Mouse (Mus musculus) CH12.LX (cell line): ENCODE data around the gene Sh2d6. TPM values are rescaled to one million over a fixed set of nuclear protein-coding genes. Genes with fewer than 3 reads are reported as not detected.

Experiments
- DNase-seq: peaks from one replicate; pipeline ENCODE4 v3.0.0-alpha.2; 2013; ENCODE audit errors: extremely low read depth
- H3K27ac ChIP-seq: 2 replicates; pipeline ENCODE4 v1.5.1; 2012; ENCODE audit warnings: low read depth, mild to moderate bottlenecking, control low read depth, moderate library complexity; ENCODE audit not compliant: insufficient read depth
- H3K27me3 ChIP-seq: replicated peaks from 2 replicates; pipeline ENCODE3; 2012; ENCODE audit warnings: inconsistent platforms
- H3K36me3 ChIP-seq, 2 experiments: replicated peaks in 1 of 2; 2 replicates each; pipeline versions ENCODE3 to v1.6.1; 2012; ENCODE audit warnings: inconsistent platforms in 1 of 2, low read length in 1 of 2, mild to moderate bottlenecking in 1 of 2, mixed read lengths in 1 of 2, moderate library complexity in 1 of 2; ENCODE audit not compliant: control insufficient read depth in 1 of 2, insufficient read depth in 1 of 2
- H3K4me1 ChIP-seq, 2 experiments: 2 replicates each; pipeline ENCODE4 v1.6.1; 2012; ENCODE audit warnings: inconsistent platforms in 1 of 2, moderate library complexity in 1 of 2; ENCODE audit not compliant: insufficient read depth in 2 of 2, control insufficient read depth in 1 of 2
- H3K4me2 ChIP-seq: 2 replicates; pipeline ENCODE4 v1.6.1; 2012; ENCODE audit warnings: low read depth, mild to moderate bottlenecking, control low read depth; ENCODE audit not compliant: poor library complexity, insufficient read depth, severe bottlenecking
- H3K4me3 ChIP-seq, 3 experiments: fragments of 150-350 bp in 1 of 3; sonication (generic) in 1 of 3; replicated peaks in 1 of 3; 2 replicates each; pipeline versions ENCODE3 to v1.5.1; 2011 to 2012; ENCODE audit warnings: low read depth in 2 of 3, low read length in 2 of 3, mild to moderate bottlenecking in 2 of 3, moderate library complexity in 2 of 3, control low read depth in 1 of 3, improper control_type of control experiment in 1 of 3, inconsistent platforms in 1 of 3, mixed read lengths in 1 of 3; ENCODE audit not compliant: poor library complexity in 1 of 3
- H3K79me2 ChIP-seq: replicated peaks from 2 replicates; pipeline ENCODE4 v1.6.1; 2012; ENCODE audit warnings: mild to moderate bottlenecking, moderate library complexity; ENCODE audit not compliant: control insufficient read depth, poor library complexity, insufficient read depth, severe bottlenecking; ENCODE audit errors: extremely low read depth
- H3K9ac ChIP-seq: 2 replicates; pipeline ENCODE4 v1.6.1; 2012; ENCODE audit warnings: low read depth, mild to moderate bottlenecking, control low read depth, moderate library complexity; ENCODE audit not compliant: insufficient read depth
- H3K9me3 ChIP-seq: replicated peaks from 2 replicates; pipeline ENCODE3; 2012; ENCODE audit warnings: low read length, inconsistent platforms, mixed read lengths
- CHD1 ChIP-seq: IDR thresholded peaks from 2 replicates; pipeline ENCODE4 v1.6.1; 2012; ENCODE audit warnings: low read depth, low read length, improper control_type of control experiment, inconsistent platforms
- CHD2 ChIP-seq: IDR thresholded peaks from 2 replicates; pipeline ENCODE4 v1.6.1; 2011; ENCODE audit warnings: low read length, improper control_type of control experiment
- CTCF ChIP-seq, 2 experiments: IDR thresholded peaks in 1 of 2; conservative IDR thresholded peaks in 1 of 2; 2 replicates each; pipeline ENCODE4 v1.5.1; 2011 to 2012; ENCODE audit warnings: low read depth in 2 of 2, low read length in 2 of 2, improper control_type of control experiment in 1 of 2, inconsistent platforms in 1 of 2, mild to moderate bottlenecking in 1 of 2, moderate library complexity in 1 of 2
- E2F4 ChIP-seq: IDR thresholded peaks from 2 replicates; pipeline ENCODE4 v1.6.1; 2011; ENCODE audit warnings: low read depth, low read length, improper control_type of control experiment; ENCODE audit not compliant: insufficient replicate concordance
- EP300 ChIP-seq: IDR thresholded peaks from 2 replicates; pipeline ENCODE4 v1.6.1; 2011; ENCODE audit warnings: low read length, improper control_type of control experiment
- ETS1 ChIP-seq: conservative IDR thresholded peaks from 2 replicates; pipeline ENCODE4 v1.6.1; 2012; ENCODE audit warnings: low read depth, mild to moderate bottlenecking, inconsistent platforms, low read length, improper control_type of control experiment, moderate library complexity
- IRF4 ChIP-seq: IDR thresholded peaks from 2 replicates; pipeline ENCODE4 v1.6.1; 2014; ENCODE audit warnings: low read depth, mild to moderate bottlenecking, inconsistent platforms, low read length, improper control_type of control experiment
- JUN ChIP-seq: IDR thresholded peaks from 2 replicates; pipeline ENCODE4 v1.6.1; 2011; ENCODE audit warnings: low read depth, mild to moderate bottlenecking, low read length, improper control_type of control experiment, moderate library complexity; ENCODE audit not compliant: insufficient read depth
- KAT2A ChIP-seq: IDR thresholded peaks from 2 replicates; pipeline ENCODE4 v1.6.1; 2012; ENCODE audit warnings: low read length, improper control_type of control experiment, inconsistent platforms; ENCODE audit not compliant: insufficient replicate concordance
- MAZ ChIP-seq: IDR thresholded peaks from 2 replicates; pipeline ENCODE4 v1.6.1; 2012; ENCODE audit warnings: low read depth, mild to moderate bottlenecking, inconsistent platforms, low read length, improper control_type of control experiment, moderate library complexity
- MXI1 ChIP-seq: IDR thresholded peaks from 2 replicates; pipeline ENCODE4 v1.6.1; 2011; ENCODE audit warnings: mild to moderate bottlenecking, low read depth, low read length, improper control_type of control experiment
- NELFE ChIP-seq: IDR thresholded peaks from 2 replicates; pipeline ENCODE4 v1.6.1; 2011; ENCODE audit warnings: low read depth, low read length, improper control_type of control experiment
- NRF1 ChIP-seq: IDR thresholded peaks from 2 replicates; pipeline ENCODE4 v1.6.1; 2014; ENCODE audit warnings: low read depth, mild to moderate bottlenecking, inconsistent platforms, low read length, improper control_type of control experiment, moderate library complexity
- PAX5 ChIP-seq: IDR thresholded peaks from 2 replicates; pipeline ENCODE4 v1.6.1; 2012; ENCODE audit warnings: low read length, inconsistent platforms, mixed read lengths
- POLR2A ChIP-seq: IDR thresholded peaks from 2 replicates; pipeline ENCODE4 v1.6.1; 2011; ENCODE audit warnings: low read depth, mild to moderate bottlenecking, improper control_type of control experiment, low read length
- RAD21 ChIP-seq: IDR thresholded peaks from 2 replicates; pipeline ENCODE4 v1.6.1; 2011; ENCODE audit warnings: low read depth, mild to moderate bottlenecking, low read length, improper control_type of control experiment, moderate library complexity
- RCOR1 ChIP-seq: conservative IDR thresholded peaks from 2 replicates; pipeline ENCODE4 v1.6.1; 2012; ENCODE audit warnings: low read depth, mild to moderate bottlenecking, inconsistent platforms, low read length, improper control_type of control experiment
- UBTF ChIP-seq: IDR thresholded peaks from 2 replicates; pipeline ENCODE4 v1.6.1; 2012; ENCODE audit warnings: low read depth, mild to moderate bottlenecking, inconsistent platforms, low read length, improper control_type of control experiment, moderate library complexity
- USF1 ChIP-seq: IDR thresholded peaks from 2 replicates; pipeline ENCODE4 v1.6.1; 2014; ENCODE audit warnings: low read depth, mild to moderate bottlenecking, inconsistent platforms, low read length, improper control_type of control experiment
- ZC3H11A ChIP-seq: IDR thresholded peaks from 2 replicates; pipeline ENCODE4 v1.6.1; 2012; ENCODE audit warnings: low read depth, mild to moderate bottlenecking, inconsistent platforms, low read length, improper control_type of control experiment
- ZMIZ1 ChIP-seq: IDR thresholded peaks from 2 replicates; pipeline ENCODE4 v1.6.1; 2012; ENCODE audit warnings: low read depth, mild to moderate bottlenecking, inconsistent platforms, low read length, improper control_type of control experiment
- ZNF384 ChIP-seq: IDR thresholded peaks from 2 replicates; pipeline ENCODE4 v1.6.1; 2012; ENCODE audit warnings: low read depth, low read length, improper control_type of control experiment, inconsistent platforms
- dilution Hi-C: fragments of 300-500 bp; cut with MboI; formaldehyde crosslinking; loops from 2 replicates; pipeline ENCODE4 v1.14.3; 2020; ENCODE audit warnings: low sequenced_read_pairs; ENCODE audit not compliant: extremely low pct_unique_long_range_greater_than_20kb, extremely low pct_ligation_motif_present
- in situ Hi-C: fragments of 300-500 bp; cut with MboI; formaldehyde crosslinking; loops from 3 replicates; pipeline ENCODE4 v1.14.3; 2019; ENCODE audit warnings: low sequenced_read_pairs, low pct_ligation_motif_present, low pct_unique_long_range_greater_than_20kb, mixed read lengths
- polyA plus RNA-seq: library from polyadenylated mRNA; unstranded; fragments of >175 nt; gene quantifications from 2 replicates; pipeline ENCODE4 v1.2.1, GENCODE M21; 2012; ENCODE audit warnings: low read depth; ENCODE audit not compliant: insufficient read length
- total RNA-seq, 2 experiments: library from RNA; depleted of rRNA; stranded (reverse); fragments of 300-350 nt in 1 of 2; fragments of >200 nt in 1 of 2; gene quantifications; 2 replicates each; pipeline ENCODE4 v1.2.3; 2012 to 2014

The Sh2d6 gene
- total and polyA plus RNA-seq, 3 experiments = 0.78 to 4.9 (median 1.7) TPM

GRCm38 (mm10) chr6:72553079-72553412, 31.5 kb upstream of the Sh2d6 start:
- Histone ChIP-seq H3K9me3 (no peaks in the 10 kb centered on the region), H3K4me1 (peaks cover 11 to 35% of the 10 kb centered on the region in 2 experiments), H3K4me3 (peak overlapping the region; percentile 47 to 54 (median 49)), H3K9ac (peak overlapping the region; percentile 41), H3K36me3 (peaks cover 18 to 31% of the 10 kb centered on the region in 2 experiments), H3K27me3 (no peaks in the 10 kb centered on the region), H3K27ac (no peak overlapping the region; the same call in 1 of the 2 replicates), H3K4me2 (peak overlapping the region; percentile 73), H3K79me2 (peaks cover 14% of the 10 kb centered on the region)
- DNase-seq = no peak
- in situ Hi-C loops (no loop called here), dilution Hi-C loops (no loop called here)
- no peak for TF ChIP-seq USF1
- no peak for TF ChIP-seq RCOR1
- no peak for TF ChIP-seq ZMIZ1
- 0 out of 2 replicates have a peak, but pooled peaks have one; percentile 36 for TF ChIP-seq CHD2
- no peak for TF ChIP-seq EP300
- no peak for TF ChIP-seq E2F4
- TF ChIP-seq IRF4 = 0 out of 2 replicates have a peak, but pooled peaks have one; percentile 2
- no peak for TF ChIP-seq KAT2A
- TF ChIP-seq CHD1 = no peak; the same call in 1 of the 2 replicates
- TF ChIP-seq ZC3H11A = no peak
- TF ChIP-seq RAD21 = no peak
- TF ChIP-seq NELFE = no peak
- 0 out of 2 replicates have a peak, but pooled peaks have one; percentile 1 for TF ChIP-seq ETS1
- TF ChIP-seq JUN = no peak; the same call in 1 of the 2 replicates
- TF ChIP-seq UBTF = no peak
- TF ChIP-seq MAZ = no peak
- TF ChIP-seq NRF1 = no peak; the same call in 1 of the 2 replicates
- TF ChIP-seq CTCF (conservative IDR thresholded peaks at IDR 0.05 in 1 of 2, IDR thresholded peaks at IDR 0.05 in 1 of 2; ENCODE audit: low read depth in 2 of 2, low read length in 2 of 2) = no peak
- TF ChIP-seq POLR2A = no peak
- TF ChIP-seq MXI1 = peak; percentile 58; the same call in 1 of the 2 replicates
- no peak for TF ChIP-seq PAX5
- no peak for TF ChIP-seq ZNF384
